ENCODE assay signal across 16 mouse cellular contexts in genomic region chr9:61436104-61436503, GRCm38 (mm10).
DNase-seq lines count a peak whose midpoint lies in the region; ATAC-seq lines count a peak whose summit lies in the region.
"Had no signal": no experiment of that assay in that cellular context is flagged by ENCODE, and none has a peak within 500 bp of the region (broad histone marks: within the 10 kb centered on the region; RNA-seq: fewer than 3 reads in every experiment).

No protein-coding gene starts in this region.

- peaks cover 12% of the 10 kb centered on the region for H3K4me1 ChIP-seq in kidney, embryonic 16.5 days (ENCODE audit: insufficient read depth, low read length)

- no peaks in the 10 kb centered on the region for H3K36me3 ChIP-seq in kidney, embryonic 16.5 days (ENCODE audit: insufficient read depth, low read length)
- H3K36me3 ChIP-seq: G1E; heart, embryonic 12.5 days; intestine, embryonic 15.5 days had no signal

- no peaks in the 10 kb centered on the region for H3K27me3 ChIP-seq in kidney, embryonic 16.5 days (ENCODE audit: insufficient read depth, low read length)
- H3K27me3 ChIP-seq: intestine, embryonic 15.5 days had no signal

- no peak overlapping the region for H3K4me3 ChIP-seq in kidney, embryonic 16.5 days (ENCODE audit: low read length)
- H3K4me3 ChIP-seq: forebrain, embryonic 13.5 days; heart, embryonic 12.5 days; intestine, embryonic 15.5 days; layer of hippocampus, adult 2 months had no signal

- H3K9me3 ChIP-seq in kidney, embryonic 16.5 days (ENCODE audit: low read length) = no peaks in the 10 kb centered on the region
- H3K9me3 ChIP-seq: forebrain, embryonic 13.5 days; G1E; intestine, embryonic 15.5 days had no signal

- no peak overlapping the region for H3K9ac ChIP-seq in kidney, embryonic 16.5 days (replicated peaks; ENCODE audit: low read length)
- H3K9ac ChIP-seq: forebrain, embryonic 13.5 days; heart, embryonic 12.5 days; intestine, embryonic 15.5 days; liver, embryonic 14.5 days had no signal

- no peak for ATAC-seq in kidney, embryonic 16.5 days (ENCODE audit: low FRiP score, low TSS enrichment)
- ATAC-seq: forebrain, embryonic 13.5 days had no signal

- no peak overlapping the region for H3K27ac ChIP-seq in kidney, embryonic 16.5 days (ENCODE audit: low read length)
- H3K27ac ChIP-seq: forebrain, embryonic 13.5 days; intestine, embryonic 15.5 days; layer of hippocampus, adult 2 months; liver, embryonic 14.5 days had no signal

- WGBS in kidney, embryonic 16.5 days = 66% methylated on average over 2 of the region's 2 CpGs

- DNase-seq in adrenal gland, postnatal 36 days = peak; percentile 44 to 48
- no peak for DNase-seq in adrenal gland, postnatal 4 days (ENCODE audit: low spot score in 2 of 2)
- peak; percentile 30 for DNase-seq in kidney, postnatal 14 days
- DNase-seq in lung, postnatal 36 days = peak; percentile 47
- no peak for DNase-seq in lung, postnatal 25 days (ENCODE audit: low spot score)
- no peak for DNase-seq in layer of hippocampus, postnatal 36 days
- DNase-seq in layer of hippocampus, adult 9-11 months = no peak
- DNase-seq: right cerebral cortex, adult 18-20 months; thymus, postnatal 36 days had no signal

- no peak overlapping the region for H3K4me2 ChIP-seq in kidney, embryonic 16.5 days (replicated peaks; ENCODE audit: low read depth, low read length)
- H3K4me2 ChIP-seq: forebrain, embryonic 13.5 days; heart, embryonic 12.5 days; intestine, embryonic 15.5 days had no signal

Comparison
In these comparisons a context has a peak if more than half of its experiments do, and no peak if none do; other contexts are left out.
1. DNase-seq: peak in adrenal gland, postnatal 36 days (2 of 2), kidney, postnatal 14 days (single experiment) and lung, postnatal 36 days (single experiment); none in adrenal gland, postnatal 4 days (0 of 2), lung, postnatal 25 days (single experiment), layer of hippocampus, postnatal 36 days (0 of 2) and layer of hippocampus, adult 9-11 months (single experiment).